30 mouse cellular contexts compared by ENCODE assay signal in the genomic region with DNA sequence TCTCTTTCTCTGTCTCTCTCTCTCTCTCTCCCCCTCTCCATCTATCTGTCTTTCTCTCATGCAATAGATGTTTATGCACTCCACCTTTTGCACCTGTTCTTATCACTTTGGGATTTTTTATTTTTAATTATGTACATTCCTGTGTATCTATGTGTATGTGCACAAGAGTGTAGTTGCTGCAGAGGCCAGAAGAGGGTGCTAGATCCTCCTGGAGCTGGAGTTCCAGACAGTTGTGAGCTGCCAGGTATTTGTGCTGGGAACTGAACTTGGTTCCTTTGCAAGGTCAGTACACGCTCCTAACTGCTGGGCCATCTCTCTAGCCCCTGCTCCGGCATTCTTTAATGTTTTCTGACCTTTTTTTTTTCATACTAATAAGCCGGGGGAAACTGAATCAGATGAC. TPM values are rescaled to one million over a fixed set of nuclear protein-coding genes. Genes with fewer than 3 reads are reported as not detected.
DNase-seq lines count a peak whose midpoint lies in the region; ATAC-seq and TF ChIP-seq lines count a peak whose summit lies in the region.
"Had no signal": no experiment of that assay in that cellular context is flagged by ENCODE, and none has a peak within 500 bp of the region (broad histone marks: within the 10 kb centered on the region; RNA-seq: fewer than 3 reads in every experiment).

No protein-coding gene starts in this region.

- WGBS in hindbrain, postnatal 0 days = 81% methylated on average over 3 of the region's 3 CpGs
- WGBS in hindbrain, embryonic 12.5 days = 76% methylated on average over 3 of the region's 3 CpGs
- WGBS in liver, embryonic 14.5 days (ENCODE audit: insufficient replicate concordance) = 60% methylated on average over 3 of the region's 3 CpGs

- no peak for TF ChIP-seq EP300 in liver, embryonic 14.5 days (IDR thresholded peaks at IDR 0.05; ENCODE audit: low read depth)

- no peak overlapping the region for H3K9ac ChIP-seq in hindbrain, postnatal 0 days (replicated peaks; ENCODE audit: low read length)
- no peak overlapping the region for H3K9ac ChIP-seq in hindbrain, embryonic 12.5 days
- no peak overlapping the region for H3K9ac ChIP-seq in liver, embryonic 14.5 days (replicated peaks)
- no peak overlapping the region for H3K9ac ChIP-seq in ES-E14 (ENCODE audit: insufficient read depth, low read depth, low read length, poor library complexity, severe bottlenecking)
- H3K9ac ChIP-seq: embryonic facial prominence, embryonic 13.5 days; forebrain, embryonic 15.5 days; heart, embryonic 15.5 days; limb, embryonic 12.5 days; liver, embryonic 15.5 days; midbrain, embryonic 12.5 days; stomach, embryonic 15.5 days had no signal

- no peaks in the 10 kb centered on the region for H3K36me3 ChIP-seq in hindbrain, postnatal 0 days (ENCODE audit: insufficient read depth, low read length)
- H3K36me3 ChIP-seq in hindbrain, embryonic 12.5 days = no peaks in the 10 kb centered on the region
- no peaks in the 10 kb centered on the region for H3K36me3 ChIP-seq in liver, embryonic 14.5 days (replicated peaks; ENCODE audit: control insufficient read depth, insufficient read depth, low read depth)
- H3K36me3 ChIP-seq in E14TG2a.4 (ENCODE audit: insufficient read depth, low read length) (peaks cover 13% of the 10 kb centered on the region), ES-E14 (ENCODE audit: control insufficient read depth, insufficient read depth, low read length, poor library complexity, severe bottlenecking) (no peaks in the 10 kb centered on the region)
- H3K36me3 ChIP-seq: embryonic facial prominence, embryonic 13.5 days; forebrain, embryonic 10.5 days; forebrain, embryonic 15.5 days; G1E; heart, embryonic 15.5 days; limb, embryonic 12.5 days; liver, embryonic 15.5 days; midbrain, embryonic 12.5 days; stomach, embryonic 15.5 days had no signal

- TF ChIP-seq CTCF in hindbrain, postnatal 0 days (IDR thresholded peaks at IDR 0.05; ENCODE audit: low read depth) = peak; percentile 20; the same call in 1 of the 2 replicates
- peak; percentile 12; the same call in 1 of the 2 replicates for TF ChIP-seq CTCF in liver, embryonic 14.5 days (IDR thresholded peaks at IDR 0.05; ENCODE audit: low read depth)
- peak; percentile 51 for TF ChIP-seq CTCF in E14TG2a.4 (conservative IDR thresholded peaks at IDR 0.05; ENCODE audit: low read length)

- H3K4me2 ChIP-seq in hindbrain, postnatal 0 days (ENCODE audit: low read depth, low read length) = no peak overlapping the region
- H3K4me2 ChIP-seq in hindbrain, embryonic 12.5 days (replicated peaks) = no peak overlapping the region
- H3K4me2 ChIP-seq in liver, embryonic 14.5 days (ENCODE audit: low read depth) = no peak overlapping the region
- H3K4me2 ChIP-seq: embryonic facial prominence, embryonic 13.5 days; forebrain, embryonic 15.5 days; heart, embryonic 15.5 days; limb, embryonic 12.5 days; liver, embryonic 15.5 days; midbrain, embryonic 12.5 days; stomach, embryonic 15.5 days had no signal

- in situ Hi-C loops in ES-E14 (cut with MboI; ENCODE audit: low sequenced_read_pairs in 2 of 2, unreplicated experiment in 2 of 2) = no loop called here

- no peaks in the 10 kb centered on the region for H3K27me3 ChIP-seq in hindbrain, postnatal 0 days (ENCODE audit: insufficient read depth, low read length)
- H3K27me3 ChIP-seq in hindbrain, embryonic 12.5 days = peaks cover 31% of the 10 kb centered on the region
- H3K27me3 ChIP-seq in liver, embryonic 14.5 days (ENCODE audit: control insufficient read depth, insufficient read depth, low read length) = no peaks in the 10 kb centered on the region
- no peaks in the 10 kb centered on the region for H3K27me3 ChIP-seq in E14TG2a.4 (ENCODE audit: insufficient read depth, low read length)
- H3K27me3 ChIP-seq: embryonic facial prominence, embryonic 13.5 days; heart, embryonic 15.5 days; limb, embryonic 12.5 days; liver, embryonic 15.5 days; stomach, embryonic 15.5 days had no signal

- DNase-seq in hindbrain, postnatal 0 days (ENCODE audit: low spot score) = no peak
- DNase-seq in liver, embryonic 14.5 days (ENCODE audit: low read depth in 3 of 3, low spot score in 3 of 3) = no peak
- DNase-seq in liver = no peak
- DNase-seq in ES-E14 (ENCODE audit: low read depth, low spot score) = no peak
- no peak for DNase-seq in frontal cortex, postnatal 10 days (ENCODE audit: low spot score in 2 of 2)
- no peak for DNase-seq in kidney, adult 11 months
- DNase-seq: adrenal gland, postnatal 25 days; cerebellum, adult 11-12 months; cerebellum, adult 9-11 months; embryo, embryonic 11 days; gastrocnemius, postnatal 10 days; layer of hippocampus, adult 9-11 months; lung, postnatal 4 days; retina, postnatal 1 day; right cerebral cortex, postnatal 14 days; thymus, adult 2 months; thymus, postnatal 4 days had no signal

- no peak for ATAC-seq in hindbrain, postnatal 0 days
- ATAC-seq in hindbrain, embryonic 12.5 days (ENCODE audit: low FRiP score) = no peak
- ATAC-seq in liver, embryonic 14.5 days (ENCODE audit: insufficient read depth) = no peak
- ATAC-seq: forebrain, embryonic 15.5 days had no signal

- no peaks in the 10 kb centered on the region for H3K4me1 ChIP-seq in hindbrain, postnatal 0 days (ENCODE audit: insufficient read depth, low read length)
- peaks cover 28% of the 10 kb centered on the region for H3K4me1 ChIP-seq in hindbrain, embryonic 12.5 days
- no peaks in the 10 kb centered on the region for H3K4me1 ChIP-seq in liver, embryonic 14.5 days (replicated peaks; ENCODE audit: control insufficient read depth in 2 of 2, insufficient read depth in 2 of 2, low read length in 1 of 2)
- H3K4me1 ChIP-seq in E14TG2a.4 (replicated peaks; ENCODE audit: low read depth, low read length) (peaks cover 72% of the 10 kb centered on the region), ES-E14 (ENCODE audit: control insufficient read depth in 2 of 2, insufficient read depth in 2 of 2, low read length in 2 of 2, poor library complexity in 1 of 2) (peaks cover 0 to 24% of the 10 kb centered on the region in 2 experiments; a peak in 3 of 4 replicates)
- H3K4me1 ChIP-seq: liver, embryonic 15.5 days; megakaryocyte, embryonic 14.5 days; stomach, embryonic 15.5 days had no signal

- no peak overlapping the region for H3K27ac ChIP-seq in hindbrain, postnatal 0 days
- H3K27ac ChIP-seq in hindbrain, embryonic 12.5 days = no peak overlapping the region
- H3K27ac ChIP-seq in liver, embryonic 14.5 days = no peak overlapping the region
- peak overlapping the region; percentile 97 for H3K27ac ChIP-seq in ES-E14 (ENCODE audit: insufficient read depth, low read depth, low read length, poor library complexity, severe bottlenecking)
- H3K27ac ChIP-seq: embryonic facial prominence, embryonic 13.5 days; forebrain, embryonic 10.5 days; forebrain, embryonic 15.5 days; heart, embryonic 15.5 days; kidney, postnatal 0 days; liver, embryonic 15.5 days; midbrain, embryonic 12.5 days; stomach, embryonic 15.5 days had no signal

- H3K9me3 ChIP-seq in hindbrain, postnatal 0 days (ENCODE audit: low read length) = no peaks in the 10 kb centered on the region
- H3K9me3 ChIP-seq in hindbrain, embryonic 12.5 days (replicated peaks) = 0 out of 2 replicates have a peak, but pooled peaks cover 3% of the 10 kb centered on the region
- no peaks in the 10 kb centered on the region for H3K9me3 ChIP-seq in liver, embryonic 14.5 days (ENCODE audit: control insufficient read depth, low read length)
- H3K9me3 ChIP-seq in E14TG2a.4 (ENCODE audit: low read length) (peaks cover 14% of the 10 kb centered on the region), ES-E14 (ENCODE audit: control insufficient read depth, insufficient read depth, low read depth, low read length) (no peaks in the 10 kb centered on the region)
- H3K9me3 ChIP-seq: embryonic facial prominence, embryonic 13.5 days; forebrain, embryonic 15.5 days; heart, embryonic 15.5 days; liver, embryonic 15.5 days; midbrain, embryonic 12.5 days; stomach, embryonic 15.5 days had no signal

- no peak overlapping the region for H3K4me3 ChIP-seq in hindbrain, postnatal 0 days (ENCODE audit: low read length)
- H3K4me3 ChIP-seq in hindbrain, embryonic 12.5 days = no peak overlapping the region
- no peak overlapping the region for H3K4me3 ChIP-seq in liver, embryonic 14.5 days (ENCODE audit: insufficient read depth in 1 of 2, low read depth in 2 of 2, low read length in 2 of 2)
- H3K4me3 ChIP-seq in E14TG2a.4 (replicated peaks; ENCODE audit: low read length) = peak overlapping the region; percentile 53; the same call in 1 of the 2 replicates
- H3K4me3 ChIP-seq in ES-E14 (ENCODE audit: insufficient read depth in 1 of 2, low read depth in 1 of 2, low read length in 2 of 2, poor library complexity in 1 of 2, severe bottlenecking in 1 of 2) = no peak overlapping the region
- H3K4me3 ChIP-seq: embryonic facial prominence, embryonic 13.5 days; forebrain, embryonic 10.5 days; forebrain, embryonic 15.5 days; heart, embryonic 15.5 days; limb, embryonic 12.5 days; liver, embryonic 15.5 days; megakaryocyte, embryonic 14.5 days; midbrain, embryonic 12.5 days; stomach, embryonic 15.5 days had no signal

TF ChIP-seq in ES-E14, 5 proteins besides CTCF, POLR2A, EP300 and RAD21:
- TF ChIP-seq MAFK (IDR thresholded peaks at IDR 0.05; ENCODE audit: insufficient read depth, low read depth, low read length) = no peak
- no peak for TF ChIP-seq ZC3H11A (IDR thresholded peaks at IDR 0.05; ENCODE audit: borderline replicate concordance, low read depth, low read length)
- no peak for TF ChIP-seq HCFC1 (IDR thresholded peaks at IDR 0.05; ENCODE audit: borderline replicate concordance, insufficient read depth, low read length)
- TF ChIP-seq CHD2 (IDR thresholded peaks at IDR 0.05; ENCODE audit: low read depth, low read length) = no peak

RNA-seq across cellular contexts. Expression of gene Sulf2, which starts 38.0 kb away (rescaled TPM):
- total RNA-seq in hindbrain, postnatal 0 days (2014; rRNA removed) = 111 and 114 TPM in 2 replicates
- polyA plus RNA-seq in hindbrain, postnatal 0 days (2015; fragmentation: Nextera tagmentation; extraction: Ambion mirVana) = 71.4 and 81.6 TPM in 2 replicates
- polyA plus RNA-seq in hindbrain, embryonic 12.5 days (2016; fragmentation: Nextera tagmentation; extraction: Ambion mirVana) = 185 and 186 TPM in 2 replicates
- 0.79 and 0.99 TPM in 2 replicates for polyA plus RNA-seq in liver, embryonic 14.5 days (2012; rRNA removed)
- 0.81 and 1.4 TPM in 2 replicates for polyA plus RNA-seq in liver, embryonic 14.5 days (2014; fragmentation: Nextera tagmentation; extraction: Ambion mirVana)
- total RNA-seq in ES-E14 (2012; rRNA removed) = 102 and 164 TPM in 2 replicates
- polyA plus RNA-seq: G1E had no signal

Comparison
In these comparisons a context has a peak if more than half of its experiments do, and no peak if none do; other contexts are left out.
1. RNA of gene Sulf2, which starts 38.0 kb away (polyA plus RNA-seq): 185 to 186 TPM in hindbrain, embryonic 12.5 days and 71.4 to 81.6 TPM in hindbrain, postnatal 0 days; 0.79 to 1.4 TPM in liver, embryonic 14.5 days; every median in the first group is over 10 times any median in the second.
2. Peak in every context shown above with its lines, with median percentiles within 50 percentile points of each other: CTCF ChIP-seq.